Mouse (Mus musculus): ENCODE results near the gene Tbc1d20. TPM values are rescaled to one million over a fixed set of nuclear protein-coding genes. Genes with fewer than 3 reads are reported as not detected.

The Tbc1d20 gene
- polyA plus RNA-seq, 1 experiment from 2014 or later: 26.4 TPM

GRCm38 (mm10) chr2:152361193-152361592, 67.6 kb downstream of the Tbc1d20 start:
- ATAC-seq (replicated peaks; ENCODE audit: insufficient number of reproducible peaks, low FRiP score, low TSS enrichment, low read depth) (no peak), DNase-seq (ENCODE audit: low spot score) (no peak)
- Histone ChIP-seq H3K9me3 (replicated peaks; ENCODE audit: control insufficient read depth, low read length) (no peaks in the 10 kb centered on the region), H3K36me3 (replicated peaks; ENCODE audit: control insufficient read depth, insufficient read depth, low read depth, low read length) (no peaks in the 10 kb centered on the region), H3K27me3 (ENCODE audit: control insufficient read depth, insufficient read depth, low read length) (no peaks in the 10 kb centered on the region), H3K27ac (replicated peaks; ENCODE audit: low read depth, low read length) (no peak overlapping the region), H3K4me2 (ENCODE audit: low read depth, low read length) (no peak overlapping the region), H3K9ac (replicated peaks; ENCODE audit: low read length) (no peak overlapping the region), H3K4me3 (ENCODE audit: low read depth, low read length) (no peak overlapping the region), H3K4me1 (ENCODE audit: control insufficient read depth, insufficient read depth, low read length) (no peaks in the 10 kb centered on the region)
- 91% methylated on average over 8 of the region's 8 CpGs for whole genome bisulfite sequencing

Other genes with a start within 250 kb of the Tbc1d20 start
- gene Scrt2, start 212.3 kb upstream of the Tbc1d20 start, polyA plus RNA-seq (2014; fragmentation: Nextera tagmentation; extraction: Ambion mirVana): 1.9 and 2.6 TPM in 2 replicates
- gene Srxn1, start 188.3 kb upstream of the Tbc1d20 start, polyA plus RNA-seq (2014; fragmentation: Nextera tagmentation; extraction: Ambion mirVana): 10.0 and 10.6 TPM in 2 replicates
- gene Tcf15, start 150.3 kb upstream of the Tbc1d20 start, polyA plus RNA-seq (2014; fragmentation: Nextera tagmentation; extraction: Ambion mirVana): 11.3 and 12.2 TPM in 2 replicates
- gene Csnk2a1, start 67.0 kb upstream of the Tbc1d20 start, polyA plus RNA-seq (2014; fragmentation: Nextera tagmentation; extraction: Ambion mirVana): 57.8 and 64.9 TPM in 2 replicates
- gene Rbck1, start 38.8 kb downstream of the Tbc1d20 start, polyA plus RNA-seq (2014; fragmentation: Nextera tagmentation; extraction: Ambion mirVana): 58.2 and 64.9 TPM in 2 replicates
- 1.4 and 1.7 TPM in 2 replicates for gene Trib3, start 50.2 kb downstream of the Tbc1d20 start, polyA plus RNA-seq (2014; fragmentation: Nextera tagmentation; extraction: Ambion mirVana)
- 3.0 and 4.2 TPM in 2 replicates for gene Nrsn2, start 82.8 kb downstream of the Tbc1d20 start, polyA plus RNA-seq (2014; fragmentation: Nextera tagmentation; extraction: Ambion mirVana)
- 19.6 and 20.7 TPM in 2 replicates for gene Sox12, start 104.2 kb downstream of the Tbc1d20 start, polyA plus RNA-seq (2014; fragmentation: Nextera tagmentation; extraction: Ambion mirVana)
- gene Zcchc3, start 121.2 kb downstream of the Tbc1d20 start, polyA plus RNA-seq (2014; fragmentation: Nextera tagmentation; extraction: Ambion mirVana): 61.6 and 67.7 TPM in 2 replicates
- gene 6820408C15Rik, start 121.8 kb downstream of the Tbc1d20 start, polyA plus RNA-seq (2014; fragmentation: Nextera tagmentation; extraction: Ambion mirVana): 0.17 and 0.24 TPM in 2 replicates
- not detected in 2 replicates for gene Defb23, start 170.8 kb downstream of the Tbc1d20 start, polyA plus RNA-seq (2014; fragmentation: Nextera tagmentation; extraction: Ambion mirVana)
- not detected in 2 replicates for gene Defb20, start 183.2 kb downstream of the Tbc1d20 start, polyA plus RNA-seq (2014; fragmentation: Nextera tagmentation; extraction: Ambion mirVana)
- gene Defb22, start 196.3 kb downstream of the Tbc1d20 start, polyA plus RNA-seq (2014; fragmentation: Nextera tagmentation; extraction: Ambion mirVana): not detected in 2 replicates
- gene Defb26, start 217.9 kb downstream of the Tbc1d20 start, polyA plus RNA-seq (2014; fragmentation: Nextera tagmentation; extraction: Ambion mirVana): not detected in 2 replicates
- not detected in 2 replicates for gene Defb28, start 224.4 kb downstream of the Tbc1d20 start, polyA plus RNA-seq (2014; fragmentation: Nextera tagmentation; extraction: Ambion mirVana)
- not detected in 2 replicates for gene Defb29, start 246.3 kb downstream of the Tbc1d20 start, polyA plus RNA-seq (2014; fragmentation: Nextera tagmentation; extraction: Ambion mirVana)

All from embryonic facial prominence, embryonic 11.5 days (tissue).